20 mouse cellular contexts compared by ENCODE assay signal in genomic region chr4:46398839-46399238, GRCm38 (mm10). TPM values are rescaled to one million over a fixed set of nuclear protein-coding genes. Genes with fewer than 3 reads are reported as not detected.
"Had no signal": no experiment of that assay in that cellular context is flagged by ENCODE, and none has a peak within 500 bp of the region (broad histone marks: within the 10 kb centered on the region; RNA-seq: fewer than 3 reads in every experiment).

No protein-coding gene starts in this region.

- H3K36me3 ChIP-seq: limb, embryonic 15.5 days; midbrain, embryonic 12.5 days; neural tube, embryonic 13.5 days; stomach, embryonic 15.5 days had no signal

- H3K4me1 ChIP-seq: limb, embryonic 15.5 days; midbrain, embryonic 12.5 days; neural tube, embryonic 13.5 days; stomach, embryonic 15.5 days had no signal

- DNase-seq: kidney, adult 8-10 months; kidney, postnatal 25 days; lung, embryonic 14.5 days; lung, postnatal 10 days; right cerebral cortex, postnatal 14 days; thymus, adult 2 months; thymus, postnatal 25 days had no signal

- H3K4me2 ChIP-seq: limb, embryonic 15.5 days; lung, embryonic 14.5 days; midbrain, embryonic 12.5 days; neural tube, embryonic 13.5 days; stomach, embryonic 15.5 days had no signal

- H3K27me3 ChIP-seq: limb, embryonic 15.5 days; megakaryocyte, embryonic 14.5 days; midbrain, embryonic 12.5 days; stomach, embryonic 15.5 days had no signal

- H3K27ac ChIP-seq: left cerebral cortex, adult 2 months; limb, embryonic 15.5 days; midbrain, embryonic 12.5 days; neural tube, embryonic 13.5 days; stomach, embryonic 15.5 days had no signal

- ATAC-seq: midbrain, embryonic 16.5 days had no signal

- H3K4me3 ChIP-seq: left cerebral cortex, adult 2 months; limb, embryonic 15.5 days; midbrain, embryonic 12.5 days; neural tube, embryonic 13.5 days; stomach, embryonic 15.5 days had no signal

- H3K9ac ChIP-seq: limb, embryonic 15.5 days; lung, embryonic 14.5 days; midbrain, embryonic 12.5 days; neural tube, embryonic 13.5 days; stomach, embryonic 15.5 days had no signal

- H3K9me3 ChIP-seq: limb, embryonic 15.5 days; megakaryocyte, embryonic 14.5 days; midbrain, embryonic 12.5 days; neural tube, embryonic 13.5 days; stomach, embryonic 15.5 days had no signal

RNA-seq across cellular contexts. Expression of gene Hemgn, which starts 14.5 kb away (rescaled TPM):
- total RNA-seq: layer of hippocampus, postnatal 25 days; left cerebral cortex, adult 2 months; left cerebral cortex, postnatal 25 days had no signal
- polyA plus RNA-seq: midbrain, embryonic 16.5 days had no signal

RNA-seq across cellular contexts. Expression of gene Foxe1, which starts 55.4 kb away (rescaled TPM):
- total RNA-seq: layer of hippocampus, postnatal 25 days; left cerebral cortex, adult 2 months; left cerebral cortex, postnatal 25 days had no signal
- polyA plus RNA-seq: kidney, embryonic 16.5 days; limb, embryonic 11.5 days; lung, embryonic 14.5 days; midbrain, embryonic 12.5 days; midbrain, embryonic 16.5 days; neural tube, embryonic 13.5 days; spleen, adult 2 months; urinary bladder, adult 2 months had no signal
